In genomic region chr3:67429338-67429998, GRCm38 (mm10) we compare ENCODE assay signal across 8 mouse cellular contexts. TPM values are rescaled to one million over a fixed set of nuclear protein-coding genes. Genes with fewer than 3 reads are reported as not detected.
A peak's percentile ranks its signal among the peaks of the same experiment; 100 is the strongest.
DNase-seq lines count a peak whose midpoint lies in the region; ATAC-seq and TF ChIP-seq lines count a peak whose summit lies in the region.

No protein-coding gene starts in this region.

- H3K4me1 ChIP-seq in heart, embryonic 11.5 days (ENCODE audit: control insufficient read depth, insufficient read depth, low read length): peaks cover 6% of the 10 kb centered on the region; the same call in 1 of the 2 replicates
- H3K4me1 ChIP-seq in forebrain, embryonic 10.5 days: peaks cover 11% of the 10 kb centered on the region
- peaks cover 4 to 8% of the 10 kb centered on the region in 2 experiments for H3K4me1 ChIP-seq in liver, embryonic 14.5 days (replicated peaks; ENCODE audit: control insufficient read depth in 2 of 2, insufficient read depth in 2 of 2, low read length in 1 of 2)

- intact Hi-C loops in heart, postnatal 36 days (cut with DNase I): loop anchor here (5.0 kb wide), 1 partner anchor 138 kb away; no protein-coding TSS in a partner anchor

- peak overlapping the region; percentile 80 for H3K9ac ChIP-seq in heart, embryonic 11.5 days (ENCODE audit: low read depth, low read length)
- H3K9ac ChIP-seq in liver, embryonic 14.5 days (replicated peaks): no peak overlapping the region

- TF ChIP-seq CTCF in liver, embryonic 14.5 days (IDR thresholded peaks at IDR 0.05; ENCODE audit: low read depth): no peak

- 33% methylated on average over 8 of the region's 8 CpGs for WGBS in heart, embryonic 11.5 days (ENCODE audit: insufficient replicate concordance)
- 38% methylated on average over 8 of the region's 8 CpGs for WGBS in forebrain, embryonic 10.5 days
- 28% methylated on average over 8 of the region's 8 CpGs for WGBS in liver, embryonic 14.5 days (ENCODE audit: insufficient replicate concordance)

- no peak overlapping the region for H3K27ac ChIP-seq in heart, embryonic 11.5 days (ENCODE audit: low read depth, low read length)
- H3K27ac ChIP-seq in forebrain, embryonic 10.5 days: 0 out of 2 replicates have a peak overlapping the region, but pooled peaks have one; percentile 85
- H3K27ac ChIP-seq in liver, embryonic 14.5 days: no peak overlapping the region

- 0 out of 2 replicates have a peak, but pooled peaks have one; percentile 60 for ATAC-seq in heart, embryonic 11.5 days (replicated peaks; ENCODE audit: insufficient number of reproducible peaks, low FRiP score, low TSS enrichment)
- peak; percentile 36 for ATAC-seq in liver, embryonic 14.5 days (ENCODE audit: insufficient read depth)

- H3K36me3 ChIP-seq in heart, embryonic 11.5 days (ENCODE audit: control insufficient read depth, insufficient read depth, low read length): peaks cover 8% of the 10 kb centered on the region; the same call in 1 of the 2 replicates
- peaks cover 29% of the 10 kb centered on the region for H3K36me3 ChIP-seq in forebrain, embryonic 10.5 days (replicated peaks)
- H3K36me3 ChIP-seq in liver, embryonic 14.5 days (replicated peaks; ENCODE audit: control insufficient read depth, insufficient read depth, low read depth): peaks cover 9% of the 10 kb centered on the region

- no peaks in the 10 kb centered on the region for H3K27me3 ChIP-seq in heart, embryonic 11.5 days (ENCODE audit: control insufficient read depth, insufficient read depth, low read length)
- H3K27me3 ChIP-seq in forebrain, embryonic 10.5 days (ENCODE audit: poor library complexity, severe bottlenecking): no peaks in the 10 kb centered on the region
- H3K27me3 ChIP-seq in liver, embryonic 14.5 days (ENCODE audit: control insufficient read depth, insufficient read depth, low read length): no peaks in the 10 kb centered on the region

- peaks cover 10% of the 10 kb centered on the region for H3K9me3 ChIP-seq in heart, embryonic 11.5 days (replicated peaks; ENCODE audit: control insufficient read depth, low read length)
- peaks cover 22% of the 10 kb centered on the region for H3K9me3 ChIP-seq in forebrain, embryonic 10.5 days
- no peaks in the 10 kb centered on the region; the same call in 1 of the 2 replicates for H3K9me3 ChIP-seq in liver, embryonic 14.5 days (ENCODE audit: control insufficient read depth, low read length)

- peak overlapping the region; percentile 86 for H3K4me3 ChIP-seq in heart, embryonic 11.5 days (ENCODE audit: low read depth, low read length)
- H3K4me3 ChIP-seq in forebrain, embryonic 10.5 days: peak overlapping the region; percentile 77
- peak overlapping the region; percentile 78 to 98 for H3K4me3 ChIP-seq in liver, embryonic 14.5 days (ENCODE audit: insufficient read depth in 1 of 2, low read depth in 2 of 2, low read length in 2 of 2)

- peak overlapping the region; percentile 41 for H3K4me2 ChIP-seq in heart, embryonic 11.5 days
- peak overlapping the region; percentile 82 for H3K4me2 ChIP-seq in liver, embryonic 14.5 days (ENCODE audit: low read depth)

- DNase-seq in heart, postnatal 36 days: no peak
- DNase-seq in CD4-positive helper T cell, adult 2 months (ENCODE audit: low read depth, low spot score): peak; percentile 7
- no peak for DNase-seq in forebrain, embryonic 10.5 days (ENCODE audit: extremely low spot score, low spot score)
- DNase-seq in liver, embryonic 14.5 days (ENCODE audit: low read depth in 3 of 3, low spot score in 3 of 3): no peak
- no peak for DNase-seq in spleen, postnatal 4 days (ENCODE audit: low spot score in 2 of 2)
- DNase-seq in layer of hippocampus, adult 8-10 months (ENCODE audit: low spot score in 2 of 2): no peak
- no peak for DNase-seq in thymus, postnatal 36 days

- no peak for TF ChIP-seq EP300 in liver, embryonic 14.5 days (IDR thresholded peaks at IDR 0.05; ENCODE audit: low read depth)

RNA-seq across cellular contexts. Expression of gene Gfm1, which starts 0.4 kb away (rescaled TPM):
- polyA plus RNA-seq in heart, embryonic 11.5 days (2014; fragmentation: Nextera tagmentation; extraction: Ambion mirVana): 99.5 and 124 TPM in 2 replicates
- total RNA-seq in heart, postnatal 36 days (2021): 100 to 1,000 TPM; 219 to 255 TPM
- polyA plus RNA-seq in forebrain, embryonic 10.5 days (2016; fragmentation: Nextera tagmentation; extraction: Ambion mirVana): 56.5 and 63.7 TPM in 2 replicates
- polyA plus RNA-seq in liver, embryonic 14.5 days (2012; rRNA removed): 8.5 and 17.0 TPM in 2 replicates
- 32.6 and 37.8 TPM in 2 replicates for polyA plus RNA-seq in liver, embryonic 14.5 days (2014; fragmentation: Nextera tagmentation; extraction: Ambion mirVana)
- total RNA-seq in layer of hippocampus, adult 8-10 months (2022): 10 to 100 TPM; 48.5 to 53.2 (median 50.1) TPM

RNA-seq across cellular contexts. Expression of gene Lxn, which starts 34.3 kb away (rescaled TPM):
- 55.8 and 63.4 TPM in 2 replicates for polyA plus RNA-seq in heart, embryonic 11.5 days (2014; fragmentation: Nextera tagmentation; extraction: Ambion mirVana)
- total RNA-seq in heart, postnatal 36 days (2021): 1 to 10 TPM; 4.9 to 6.0 TPM
- polyA plus RNA-seq in forebrain, embryonic 10.5 days (2016; fragmentation: Nextera tagmentation; extraction: Ambion mirVana): 34.7 and 40.1 TPM in 2 replicates
- 2.4 and 4.1 TPM in 2 replicates for polyA plus RNA-seq in liver, embryonic 14.5 days (2012; rRNA removed)
- 9.9 and 10.2 TPM in 2 replicates for polyA plus RNA-seq in liver, embryonic 14.5 days (2014; fragmentation: Nextera tagmentation; extraction: Ambion mirVana)
- 10 to 100 TPM; 49.1 to 58.4 (median 53.4) TPM for total RNA-seq in layer of hippocampus, adult 8-10 months (2022)

RNA-seq across cellular contexts. Expression of gene Gm17402, which starts 54.5 kb away (rescaled TPM):
- not detected in 2 replicates for polyA plus RNA-seq in heart, embryonic 11.5 days (2014; fragmentation: Nextera tagmentation; extraction: Ambion mirVana)
- not detected for total RNA-seq in heart, postnatal 36 days (2021)
- not detected in 2 replicates for polyA plus RNA-seq in forebrain, embryonic 10.5 days (2016; fragmentation: Nextera tagmentation; extraction: Ambion mirVana)
- not detected in 2 replicates for polyA plus RNA-seq in liver, embryonic 14.5 days (2012; rRNA removed)
- not detected in 2 replicates for polyA plus RNA-seq in liver, embryonic 14.5 days (2014; fragmentation: Nextera tagmentation; extraction: Ambion mirVana)
- not detected for total RNA-seq in layer of hippocampus, adult 8-10 months (2022)

RNA-seq across cellular contexts. Expression of gene Mlf1, which starts 55.6 kb away (rescaled TPM):
- 57.9 and 60.7 TPM in 2 replicates for polyA plus RNA-seq in heart, embryonic 11.5 days (2014; fragmentation: Nextera tagmentation; extraction: Ambion mirVana)
- 100 to 1,000 TPM; 289 to 311 TPM for total RNA-seq in heart, postnatal 36 days (2021)
- polyA plus RNA-seq in forebrain, embryonic 10.5 days (2016; fragmentation: Nextera tagmentation; extraction: Ambion mirVana): 23.0 and 24.4 TPM in 2 replicates
- polyA plus RNA-seq in liver, embryonic 14.5 days (2012; rRNA removed): 0.52 and 0.81 TPM in 2 replicates
- polyA plus RNA-seq in liver, embryonic 14.5 days (2014; fragmentation: Nextera tagmentation; extraction: Ambion mirVana): 1.3 and 1.4 TPM in 2 replicates
- total RNA-seq in layer of hippocampus, adult 8-10 months (2022): 1 to 10 TPM in 1 of 4 experiments, under 1 TPM in 3; 0.58 to 1.1 (median 0.88) TPM
